Mouse (Mus musculus) intestine, embryonic 16.5 days (tissue): ENCODE results near the gene Rrnad1. TPM values are rescaled to one million over a fixed set of nuclear protein-coding genes. Genes with fewer than 3 reads are reported as not detected.
A peak's percentile ranks its signal among the peaks of the same experiment; 100 is the strongest.

Experiments
- ATAC-seq: fragments of 200-750 bp; cut with Nextera tagmentation; 2 replicates; pipeline ENCODE4 v1.8.0; 2017; ENCODE audit warnings: moderate TSS enrichment, moderate library complexity
- H3K27ac ChIP-seq: fragments of 300-500 bp; sonication (generic); 2 replicates; pipeline ENCODE4 v1.5.1; 2014; ENCODE audit warnings: mild to moderate bottlenecking, low read length
- H3K27me3 ChIP-seq: fragments of 300-500 bp; sonication (generic); replicated peaks from 2 replicates; pipeline ENCODE4 v1.6.1; 2014; ENCODE audit warnings: low read length, control low read depth, mixed read lengths; ENCODE audit not compliant: control insufficient read depth, insufficient read depth
- H3K36me3 ChIP-seq: fragments of 300-500 bp; sonication (generic); 2 replicates; pipeline ENCODE4 v1.6.1; 2014; ENCODE audit warnings: low read length, control low read depth; ENCODE audit not compliant: control insufficient read depth, insufficient read depth
- H3K4me1 ChIP-seq: fragments of 300-500 bp; sonication (generic); 2 replicates; pipeline ENCODE4 v1.6.1; 2014; ENCODE audit warnings: low read length, control low read depth, mixed read lengths; ENCODE audit not compliant: control insufficient read depth, insufficient read depth
- H3K4me2 ChIP-seq: fragments of 300-500 bp; sonication (generic); 2 replicates; pipeline ENCODE4 v1.6.1; 2014; ENCODE audit warnings: low read depth, low read length, control low read depth
- H3K4me3 ChIP-seq: fragments of 300-500 bp; sonication (generic); 2 replicates; pipeline ENCODE4 v1.5.1; 2014; ENCODE audit warnings: mild to moderate bottlenecking, low read length
- H3K9ac ChIP-seq: fragments of 300-500 bp; sonication (generic); 2 replicates; pipeline ENCODE4 v1.6.1; 2014; ENCODE audit warnings: low read depth, low read length
- H3K9me3 ChIP-seq: fragments of 300-500 bp; sonication (generic); 2 replicates; pipeline ENCODE4 v1.6.1; 2016; ENCODE audit warnings: low read length, control low read depth; ENCODE audit not compliant: control insufficient read depth
- WGBS: fragments of 180-500 bp; shearing (Covaris S2); extraction: QIAGEN DNeasy Blood & Tissue Kit; methylation state at CpG from one replicate; pipeline ENCODE4 v1.1.7; 2014; 5-methylcytosine and 5-hydroxymethylcytosine counted together
- polyA plus RNA-seq: library from polyadenylated mRNA; unstranded; fragments of >200 nt; fragmentation: Nextera tagmentation; extraction: Ambion mirVana; gene quantifications from 2 replicates; pipeline ENCODE4 v1.2.1, GENCODE M21; 2015

Rrnad1 gene
- polyA plus RNA-seq = 14.2 and 14.3 TPM in 2 replicates

- Histone ChIP-seq H3K4me2 (peak within 1 kb of the TSS; percentile 81), H3K4me1 (peaks cover 25% of the 10 kb centered on the region), H3K27me3 (no peaks in the 10 kb centered on the region), H3K9me3 (no peaks in the 10 kb centered on the region), H3K9ac (peak within 1 kb of the TSS; percentile 94), H3K4me3 (peak within 1 kb of the TSS; percentile 95), H3K36me3 (peaks cover 20% of the 10 kb centered on the region; the same call in 1 of the 2 replicates), H3K27ac (peak within 1 kb of the TSS; percentile 90)
- WGBS = 0% methylated on average over 71 of the region's 78 CpGs
- peak; percentile 98 for ATAC-seq
These were observed at the start of gene Rrnad1, which contains the start of gene Isg20l2 for GRCm38 (mm10) chr3:87930078-87930795. TSS of gene Rrnad1 (minus strand) at chr3:87930717. TSS of gene Isg20l2 (plus strand) at chr3:87930314.

DNA sequence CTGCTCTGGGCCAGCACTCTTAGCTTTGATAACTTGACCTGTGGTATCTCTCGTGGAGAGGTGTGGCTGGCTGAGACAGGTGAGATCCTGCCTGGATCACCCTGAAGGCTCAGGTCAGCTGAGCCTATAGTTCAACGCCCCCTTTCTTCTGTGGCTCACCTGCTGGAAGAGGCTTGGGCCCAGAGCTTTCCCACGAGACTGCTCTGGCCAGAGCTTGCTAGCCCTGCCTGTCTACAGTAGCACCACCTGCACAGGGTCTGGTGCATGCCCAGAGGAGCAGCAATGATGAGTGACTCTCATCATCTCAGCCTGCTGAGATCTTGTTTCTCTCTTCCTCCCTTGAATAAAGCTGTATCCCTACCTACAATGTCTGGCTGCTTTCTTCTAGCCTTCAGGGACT lies 49.6 kb upstream of the Rrnad1 start:
- Histone ChIP-seq H3K4me1 (peaks cover 48% of the 10 kb centered on the region), H3K9ac (peak overlapping the region; percentile 29; the same call in 1 of the 2 replicates), H3K4me3 (no peak overlapping the region), H3K27ac (0 out of 2 replicates have a peak overlapping the region, but pooled peaks have one; percentile 33), H3K36me3 (no peaks in the 10 kb centered on the region), H3K27me3 (no peaks in the 10 kb centered on the region), H3K4me2 (no peak overlapping the region), H3K9me3 (no peaks in the 10 kb centered on the region)
- no peak for ATAC-seq
- 65% methylated on average over 3 of the region's 3 CpGs for WGBS

DNA sequence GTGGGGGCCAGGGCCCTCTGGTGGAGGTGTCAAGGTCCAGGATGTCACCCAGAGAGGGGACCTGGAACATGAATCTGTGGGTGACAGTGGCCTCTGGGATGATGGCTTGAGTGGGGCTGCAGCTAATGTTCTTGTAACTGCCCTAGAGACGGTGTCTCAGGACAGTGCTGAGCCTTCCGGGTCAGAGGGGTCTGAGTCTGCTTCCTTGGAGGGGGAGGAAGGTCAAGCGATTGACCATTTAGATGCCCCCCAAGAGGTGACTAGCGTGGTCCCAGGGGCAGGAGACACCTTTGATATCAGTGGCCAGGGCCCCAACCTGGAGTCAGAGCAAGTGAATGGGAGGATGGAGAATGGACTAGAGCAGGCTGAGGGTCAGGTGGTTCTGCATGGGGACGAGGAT lies 49.0 kb upstream of the Rrnad1 start:
- H3K36me3 ChIP-seq = no peaks in the 10 kb centered on the region
- no peaks in the 10 kb centered on the region for H3K27me3 ChIP-seq
- H3K27ac ChIP-seq = no peak overlapping the region
- no peak for ATAC-seq
- 85% methylated on average over 5 of the region's 5 CpGs for WGBS
- peaks cover 48% of the 10 kb centered on the region for H3K4me1 ChIP-seq
- H3K9me3 ChIP-seq = no peaks in the 10 kb centered on the region
- no peak overlapping the region for H3K9ac ChIP-seq
- no peak overlapping the region for H3K4me3 ChIP-seq
- H3K4me2 ChIP-seq = no peak overlapping the region

DNA sequence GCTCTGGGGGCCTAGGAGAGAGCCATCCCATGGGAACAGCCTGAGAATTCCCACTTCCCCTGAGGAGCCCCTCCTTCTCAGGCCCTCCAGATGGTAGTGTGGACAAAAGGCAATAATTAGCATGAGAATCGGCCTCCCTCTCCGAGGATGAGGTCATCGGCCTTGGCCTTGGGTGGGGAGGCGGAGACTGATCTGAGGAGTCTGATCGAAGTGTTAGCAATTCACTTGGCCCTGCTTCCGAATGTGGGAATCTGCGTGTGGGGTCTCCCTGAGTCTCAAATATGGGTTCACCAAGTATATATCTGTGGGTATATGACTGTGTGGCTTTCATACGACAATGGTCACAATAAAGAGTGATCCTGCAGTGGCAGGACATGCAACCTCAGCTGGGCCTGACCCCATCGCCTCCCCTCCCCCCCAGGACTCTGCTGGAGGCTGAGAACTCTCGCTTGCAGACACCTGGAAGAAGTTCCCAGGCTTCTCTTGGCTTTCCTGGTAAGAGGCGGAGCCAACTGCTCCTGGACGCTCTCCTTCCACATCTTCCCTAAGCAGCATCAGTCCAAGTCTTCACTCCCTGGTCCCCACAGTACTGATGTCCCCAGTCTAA lies 44.0 kb upstream of the Rrnad1 start:
- H3K4me2 ChIP-seq = peak overlapping the region; percentile 93
- H3K9me3 ChIP-seq = no peaks in the 10 kb centered on the region
- peak overlapping the region; percentile 64; the same call in 1 of the 2 replicates for H3K4me3 ChIP-seq
- 24% methylated on average over 12 of the region's 12 CpGs for WGBS
- 0 out of 2 replicates have a peak, but pooled peaks cover 4% of the 10 kb centered on the region for H3K27me3 ChIP-seq
- H3K9ac ChIP-seq = 0 out of 2 replicates have a peak overlapping the region, but pooled peaks have one; percentile 47
- no peaks in the 10 kb centered on the region for H3K36me3 ChIP-seq
- peak; percentile 17; the same call in 1 of the 2 replicates for ATAC-seq
- peaks cover 42% of the 10 kb centered on the region for H3K4me1 ChIP-seq
- peak overlapping the region; percentile 14; the same call in 1 of the 2 replicates for H3K27ac ChIP-seq

- 51% methylated on average over 14 of the region's 14 CpGs for WGBS
- ATAC-seq = peak; percentile 0; the same call in 1 of the 2 replicates
These were observed 43.3 kb upstream of the Rrnad1 start for GRCm38 (mm10) chr3:87973593-87974380.

GRCm38 (mm10) chr3:87972776-87973175 lies 42.3 kb upstream of the Rrnad1 start:
- Histone ChIP-seq H3K9me3 (no peaks in the 10 kb centered on the region), H3K4me3 (peak overlapping the region; percentile 64), H3K27ac (peak overlapping the region; percentile 33; the same call in 1 of the 2 replicates), H3K4me2 (peak overlapping the region; percentile 93), H3K9ac (peak overlapping the region; percentile 82), H3K36me3 (no peaks in the 10 kb centered on the region), H3K27me3 (0 out of 2 replicates have a peak, but pooled peaks cover 4% of the 10 kb centered on the region), H3K4me1 (peaks cover 42% of the 10 kb centered on the region)
- WGBS = 24% methylated on average over 5 of the region's 5 CpGs
- ATAC-seq = no peak

More at GRCm38 (mm10) chr3:87973593-87974380, 43.3 kb upstream of the Rrnad1 start:
- Histone ChIP-seq H3K9me3 (no peaks in the 10 kb centered on the region), H3K27me3 (0 out of 2 replicates have a peak, but pooled peaks cover 4% of the 10 kb centered on the region), H3K27ac (peak overlapping the region; percentile 14; the same call in 1 of the 2 replicates), H3K36me3 (no peaks in the 10 kb centered on the region), H3K4me3 (peak overlapping the region; percentile 64), H3K9ac (peak overlapping the region; percentile 47; the same call in 1 of the 2 replicates), H3K4me1 (peaks cover 42% of the 10 kb centered on the region), H3K4me2 (peak overlapping the region; percentile 93)

GRCm38 (mm10) chr3:87972203-87972664 lies 41.7 kb upstream of the Rrnad1 start:
- Histone ChIP-seq H3K4me3 (peak overlapping the region; percentile 64), H3K27me3 (0 out of 2 replicates have a peak, but pooled peaks cover 4% of the 10 kb centered on the region), H3K4me2 (peak overlapping the region; percentile 93), H3K4me1 (peaks cover 42% of the 10 kb centered on the region), H3K36me3 (no peaks in the 10 kb centered on the region), H3K9ac (peak overlapping the region; percentile 82), H3K9me3 (no peaks in the 10 kb centered on the region), H3K27ac (0 out of 2 replicates have a peak overlapping the region, but pooled peaks have one; percentile 17)
- 20% methylated on average over 8 of the region's 8 CpGs for WGBS
- ATAC-seq = no peak

- H3K4me3 ChIP-seq = peak overlapping the region; percentile 64
- H3K27ac ChIP-seq = peak overlapping the region; percentile 74
- H3K36me3 ChIP-seq = no peaks in the 10 kb centered on the region
- 2% methylated on average over 58 of the region's 60 CpGs for WGBS
- H3K9me3 ChIP-seq = no peaks in the 10 kb centered on the region
- ATAC-seq = peak; percentile 12
- H3K9ac ChIP-seq = peak overlapping the region; percentile 82
- peak overlapping the region; percentile 93 for H3K4me2 ChIP-seq
- H3K4me1 ChIP-seq = peaks cover 42% of the 10 kb centered on the region
- 0 out of 2 replicates have a peak, but pooled peaks cover 4% of the 10 kb centered on the region for H3K27me3 ChIP-seq
These were observed 41.1 kb upstream of the Rrnad1 start for GRCm38 (mm10) chr3:87971489-87972202.
